Mouse (Mus musculus) heart, embryonic 15.5 days (tissue): ENCODE measurements around the gene Elf2. TPM values are rescaled to one million over a fixed set of nuclear protein-coding genes. Genes with fewer than 3 reads are reported as not detected.

Experiments
- ATAC-seq: fragments of 200-750 bp; cut with Nextera tagmentation; replicated peaks from 2 replicates; pipeline ENCODE4 v1.8.0; 2017; ENCODE audit warnings: low read depth, moderate TSS enrichment; ENCODE audit not compliant: insufficient number of reproducible peaks, insufficient read depth, low FRiP score
- H3K27ac ChIP-seq: fragments of 300-500 bp; sonication (generic); 2 replicates; pipeline ENCODE4 v1.5.1; 2015; ENCODE audit warnings: mild to moderate bottlenecking, inconsistent platforms
- H3K27me3 ChIP-seq: fragments of 300-500 bp; sonication (generic); 2 replicates; pipeline ENCODE4 v1.6.1; 2015; ENCODE audit warnings: inconsistent platforms
- H3K36me3 ChIP-seq: fragments of 300-500 bp; sonication (generic); 2 replicates; pipeline ENCODE4 v1.6.1; 2015; ENCODE audit warnings: mild to moderate bottlenecking, inconsistent platforms
- H3K4me1 ChIP-seq: fragments of 300-500 bp; sonication (generic); replicated peaks from 2 replicates; pipeline ENCODE4 v1.6.1; 2015; ENCODE audit warnings: inconsistent platforms
- H3K4me2 ChIP-seq: fragments of 300-500 bp; sonication (generic); 2 replicates; pipeline ENCODE4 v1.6.1; 2015; ENCODE audit warnings: inconsistent platforms, mild to moderate bottlenecking, moderate library complexity
- H3K4me3 ChIP-seq: fragments of 300-500 bp; sonication (generic); 2 replicates; pipeline ENCODE4 v1.5.1; 2015; ENCODE audit warnings: mild to moderate bottlenecking, inconsistent platforms
- H3K9ac ChIP-seq: fragments of 300-500 bp; sonication (generic); 2 replicates; pipeline ENCODE4 v1.6.1; 2015; ENCODE audit warnings: mild to moderate bottlenecking, inconsistent platforms
- H3K9me3 ChIP-seq: fragments of 300-500 bp; sonication (generic); replicated peaks from 2 replicates; pipeline ENCODE4 v1.6.1; 2016; ENCODE audit warnings: inconsistent platforms
- WGBS: fragments of 180-500 bp; shearing (Covaris S2); methylation state at CpG from one replicate; pipeline ENCODE4 v1.1.7; 2015; ENCODE audit warnings: mixed read lengths; 5-methylcytosine and 5-hydroxymethylcytosine counted together
- polyA plus RNA-seq: library from polyadenylated mRNA; unstranded; fragments of >200 nt; fragmentation: Nextera tagmentation; extraction: Ambion mirVana; gene quantifications from 2 replicates; pipeline ENCODE4 v1.2.1, GENCODE M21; 2015

Gene Elf2
- polyA plus RNA-seq, 1 experiment from 2014 or later = 51.3 TPM

GRCm38 (mm10) chr3:51252223-51252622, 88.2 kb downstream of the Elf2 start:
- Histone ChIP-seq H3K4me1 (peaks cover 8% of the 10 kb centered on the region; the same call in 1 of the 2 replicates), H3K36me3 (peaks cover 63% of the 10 kb centered on the region), H3K9me3 (no peaks in the 10 kb centered on the region), H3K9ac (no peak overlapping the region), H3K27ac (no peak overlapping the region), H3K4me2 (no peak overlapping the region), H3K4me3 (no peak overlapping the region), H3K27me3 (no peaks in the 10 kb centered on the region)
- WGBS = 96% methylated on average over 1 of the region's 1 CpGs
- no peak for ATAC-seq

GRCm38 (mm10) chr3:51251057-51251456, 89.4 kb downstream of the Elf2 start:
- Histone ChIP-seq H3K9me3 (no peaks in the 10 kb centered on the region), H3K9ac (no peak overlapping the region), H3K36me3 (peaks cover 52% of the 10 kb centered on the region), H3K4me3 (no peak overlapping the region), H3K27me3 (no peaks in the 10 kb centered on the region), H3K4me1 (peaks cover 8% of the 10 kb centered on the region; the same call in 1 of the 2 replicates), H3K27ac (no peak overlapping the region), H3K4me2 (no peak overlapping the region)
- ATAC-seq = no peak
- WGBS = 55% methylated on average over 5 of the region's 5 CpGs

GRCm38 (mm10) chr3:51249866-51250265, 90.6 kb downstream of the Elf2 start:
- WGBS = 91% methylated on average over 13 of the region's 13 CpGs
- ATAC-seq = no peak
- H3K36me3 ChIP-seq = peaks cover 45% of the 10 kb centered on the region

GRCm38 (mm10) chr3:51249460-51249859, 91.0 kb downstream of the Elf2 start:
- H3K36me3 ChIP-seq = peaks cover 41% of the 10 kb centered on the region
- no peak overlapping the region for H3K4me2 ChIP-seq
- no peaks in the 10 kb centered on the region for H3K9me3 ChIP-seq
- 87% methylated on average over 11 of the region's 11 CpGs for WGBS
- H3K27me3 ChIP-seq = no peaks in the 10 kb centered on the region
- H3K4me3 ChIP-seq = no peak overlapping the region
- no peak overlapping the region for H3K9ac ChIP-seq
- H3K27ac ChIP-seq = no peak overlapping the region
- no peak for ATAC-seq
- peaks cover 8% of the 10 kb centered on the region; the same call in 1 of the 2 replicates for H3K4me1 ChIP-seq

More at GRCm38 (mm10) chr3:51249866-51250265, 90.6 kb downstream of the Elf2 start:
- Histone ChIP-seq H3K27ac (no peak overlapping the region), H3K27me3 (no peaks in the 10 kb centered on the region), H3K4me1 (peaks cover 8% of the 10 kb centered on the region; the same call in 1 of the 2 replicates), H3K4me3 (no peak overlapping the region), H3K9me3 (no peaks in the 10 kb centered on the region), H3K9ac (no peak overlapping the region), H3K4me2 (no peak overlapping the region)

- no peaks in the 10 kb centered on the region for H3K9me3 ChIP-seq
- no peak overlapping the region for H3K27ac ChIP-seq
- no peak for ATAC-seq
- H3K36me3 ChIP-seq = peaks cover 32% of the 10 kb centered on the region
- H3K4me2 ChIP-seq = no peak overlapping the region
- H3K4me1 ChIP-seq = peaks cover 8% of the 10 kb centered on the region; the same call in 1 of the 2 replicates
- H3K27me3 ChIP-seq = no peaks in the 10 kb centered on the region
- H3K9ac ChIP-seq = no peak overlapping the region
- 91% methylated on average over 6 of the region's 6 CpGs for WGBS
- H3K4me3 ChIP-seq = no peak overlapping the region
Observed at GRCm38 (mm10) chr3:51248600-51248999, 91.9 kb downstream of the Elf2 start.

GRCm38 (mm10) chr3:51247704-51248103, 92.8 kb downstream of the Elf2 start:
- Histone ChIP-seq H3K27ac (no peak overlapping the region), H3K9me3 (no peaks in the 10 kb centered on the region), H3K4me1 (peaks cover 8% of the 10 kb centered on the region; the same call in 1 of the 2 replicates), H3K4me3 (no peak overlapping the region), H3K27me3 (no peaks in the 10 kb centered on the region), H3K4me2 (no peak overlapping the region), H3K36me3 (peaks cover 23% of the 10 kb centered on the region), H3K9ac (no peak overlapping the region)
- WGBS = 71% methylated on average over 16 of the region's 16 CpGs
- ATAC-seq = 0 out of 2 replicates have a peak, but pooled peaks have one; percentile 50

DNA sequence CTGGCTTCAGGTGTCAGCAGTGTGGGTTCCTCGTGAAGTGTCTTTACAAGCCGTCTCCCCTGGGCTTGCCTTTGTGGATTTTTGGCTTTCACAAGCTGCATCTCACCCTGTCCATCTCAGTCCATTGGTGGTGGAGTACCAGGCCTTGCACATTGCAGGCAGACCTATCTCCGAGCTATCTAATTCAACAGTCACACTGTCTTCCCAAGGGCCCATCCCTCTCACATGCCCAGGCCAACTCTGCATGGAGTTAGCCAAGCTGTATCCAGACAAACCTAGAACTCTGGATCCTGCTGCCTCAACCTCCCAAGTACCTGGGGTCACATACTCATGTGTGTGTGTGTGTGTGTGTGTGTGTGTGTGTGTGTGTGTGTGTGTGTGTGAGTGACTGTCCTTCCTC, 100.9 kb downstream of the Elf2 start:
- no peak overlapping the region for H3K4me2 ChIP-seq
- WGBS = 92% methylated on average over 3 of the region's 3 CpGs
- H3K9ac ChIP-seq = no peak overlapping the region

GRCm38 (mm10) chr3:51238515-51238914, 101.9 kb downstream of the Elf2 start:
- H3K36me3 ChIP-seq = no peaks in the 10 kb centered on the region
- no peaks in the 10 kb centered on the region for H3K27me3 ChIP-seq
- WGBS = 76% methylated on average over 7 of the region's 7 CpGs
- peaks cover 18% of the 10 kb centered on the region for H3K4me1 ChIP-seq
- H3K4me2 ChIP-seq = no peak overlapping the region
- H3K9me3 ChIP-seq = no peaks in the 10 kb centered on the region
- H3K27ac ChIP-seq = no peak overlapping the region
- H3K4me3 ChIP-seq = no peak overlapping the region
- ATAC-seq = no peak
- H3K9ac ChIP-seq = no peak overlapping the region

More for the DNA sequence above, 100.9 kb downstream of the Elf2 start:
- Histone ChIP-seq H3K36me3 (no peaks in the 10 kb centered on the region), H3K9me3 (no peaks in the 10 kb centered on the region), H3K4me1 (peaks cover 8% of the 10 kb centered on the region), H3K27me3 (no peaks in the 10 kb centered on the region), H3K4me3 (no peak overlapping the region), H3K27ac (no peak overlapping the region)
- ATAC-seq = no peak

GRCm38 (mm10) chr3:51234752-51235055, 105.8 kb downstream of the Elf2 start:
- H3K27me3 ChIP-seq = no peaks in the 10 kb centered on the region
- ATAC-seq = no peak
- no peak overlapping the region for H3K4me3 ChIP-seq
- H3K36me3 ChIP-seq = no peaks in the 10 kb centered on the region
- 0 out of 2 replicates have a peak overlapping the region, but pooled peaks have one; percentile 12 for H3K4me2 ChIP-seq
- WGBS = 66% methylated on average over 5 of the region's 5 CpGs
- peak overlapping the region; percentile 95 for H3K27ac ChIP-seq
- peaks cover 33% of the 10 kb centered on the region for H3K4me1 ChIP-seq
- H3K9ac ChIP-seq = no peak overlapping the region
- no peaks in the 10 kb centered on the region for H3K9me3 ChIP-seq

DNA sequence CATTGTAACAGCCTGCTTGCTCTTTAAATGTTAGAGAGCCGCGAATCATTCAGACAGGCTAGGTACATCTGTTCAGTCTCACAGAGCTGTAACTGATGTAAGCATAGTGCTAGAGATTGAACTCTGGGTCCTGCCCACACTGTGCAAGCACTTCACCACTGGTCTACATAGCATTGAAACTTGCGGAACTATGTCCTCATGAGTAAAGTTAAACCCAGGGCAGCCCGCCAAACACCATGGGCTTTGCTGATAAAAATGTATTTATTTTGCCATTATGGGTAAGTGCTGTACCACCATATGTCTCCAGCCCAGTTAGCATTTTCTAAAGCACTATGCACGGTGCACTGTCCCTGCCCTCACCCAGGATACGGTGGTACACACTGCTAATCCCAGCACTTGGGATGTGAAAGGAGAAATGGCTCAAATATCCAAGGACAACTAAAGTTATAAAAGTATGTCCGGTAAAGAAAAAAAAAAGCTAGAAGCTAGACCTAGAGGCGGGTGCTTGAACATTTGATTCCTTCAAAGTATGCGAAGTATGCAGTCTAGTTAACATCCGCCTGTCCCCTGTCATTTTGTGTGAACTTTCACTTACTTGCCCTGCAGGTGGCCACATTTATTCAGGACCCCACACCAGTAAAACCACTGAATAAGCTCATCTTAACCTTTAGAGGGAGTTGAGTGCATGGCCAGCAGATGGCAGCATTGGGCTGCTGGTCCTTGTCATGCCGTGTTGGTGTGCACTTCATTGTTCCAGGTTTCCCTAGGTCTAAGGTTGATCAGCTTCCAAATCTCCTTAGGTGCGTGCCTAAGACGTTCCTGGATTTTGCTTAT, 106.3 kb downstream of the Elf2 start:
- WGBS = 22% methylated on average over 13 of the region's 13 CpGs
- no peaks in the 10 kb centered on the region for H3K36me3 ChIP-seq
- H3K4me2 ChIP-seq = peak overlapping the region; percentile 44
- no peaks in the 10 kb centered on the region for H3K27me3 ChIP-seq
- ATAC-seq = peak; percentile 78
- peak overlapping the region; percentile 95 for H3K27ac ChIP-seq
- peaks cover 33% of the 10 kb centered on the region for H3K4me1 ChIP-seq
- H3K4me3 ChIP-seq = no peak overlapping the region
- H3K9me3 ChIP-seq = no peaks in the 10 kb centered on the region
- peak overlapping the region; percentile 19; the same call in 1 of the 2 replicates for H3K9ac ChIP-seq

- peak overlapping the region; percentile 95 for H3K27ac ChIP-seq
- no peaks in the 10 kb centered on the region for H3K9me3 ChIP-seq
- no peak overlapping the region for H3K4me3 ChIP-seq
- peaks cover 33% of the 10 kb centered on the region for H3K4me1 ChIP-seq
- no peaks in the 10 kb centered on the region for H3K27me3 ChIP-seq
- H3K9ac ChIP-seq = peak overlapping the region; percentile 19; the same call in 1 of the 2 replicates
- H3K4me2 ChIP-seq = peak overlapping the region; percentile 44
- ATAC-seq = peak; percentile 84
- 32% methylated on average over 5 of the region's 5 CpGs for WGBS
- no peaks in the 10 kb centered on the region for H3K36me3 ChIP-seq
Observed at GRCm38 (mm10) chr3:51233474-51233873, 107.0 kb downstream of the Elf2 start.
